Mouse (Mus musculus) CD4-positive, CD25-positive, alpha-beta regulatory T cell, adult 4 months (primary cell): ENCODE results near the gene Gm10718. TPM values are rescaled to one million over a fixed set of nuclear protein-coding genes. Genes with fewer than 3 reads are reported as not detected.
"Not testable (repeated sequence)": the region's sequence is repeated elsewhere in the genome, so short reads cannot be mapped to it uniquely, and the experiment has no call there.

Experiments
- ATAC-seq: one replicate; pipeline ENCODE4 v1.8.0; 2017
- polyA plus RNA-seq, 2 experiments: library from polyadenylated mRNA; unstranded; fragments of 100-300 nt; shearing (Covaris generic); gene quantifications; one replicate each; pipeline ENCODE4 v1.2.1; 2017

Gene Gm10718
- polyA plus RNA-seq: 1 to 10 TPM in 1 of 2 experiments, not detected in 1; 1.7 TPM

GRCm38 (mm10) chr9:3023312-3023984 lies at the start of gene Gm10718:
Gm10718 (plus strand) TSS chr9:3023547.
- not testable (repeated sequence) for ATAC-seq

- ATAC-seq: not testable (repeated sequence)
Measured at GRCm38 (mm10) chr9:3000445-3000972, 22.8 kb upstream of the Gm10718 start, which contains the start of gene Gm10722. Gm10722 (plus strand) TSS chr9:3000922.

- ATAC-seq: not testable (repeated sequence)
Measured at GRCm38 (mm10) chr9:3001006-3001405, 22.3 kb upstream of the Gm10718 start.

GRCm38 (mm10) chr9:3001948-3002659 lies 21.2 kb upstream of the Gm10718 start:
- peak; percentile 44 for ATAC-seq

- ATAC-seq: not testable (repeated sequence)
Measured at GRCm38 (mm10) chr9:3002794-3003396, 20.5 kb upstream of the Gm10718 start, which contains the start of gene Gm11168. Gm11168 (plus strand) TSS chr9:3003346.

GRCm38 (mm10) chr9:3006179-3006578 lies 17.2 kb upstream of the Gm10718 start:
- not testable (repeated sequence) for ATAC-seq

- ATAC-seq: peak; percentile 27
Measured at GRCm38 (mm10) chr9:3006636-3007035, 16.7 kb upstream of the Gm10718 start.

- not testable (repeated sequence) for ATAC-seq
Measured at GRCm38 (mm10) chr9:3007272-3007671, 16.1 kb upstream of the Gm10718 start.

- not testable (repeated sequence) for ATAC-seq
Measured at GRCm38 (mm10) chr9:3009331-3009730, 14.0 kb upstream of the Gm10718 start.

GRCm38 (mm10) chr9:3012054-3012621 lies 11.2 kb upstream of the Gm10718 start:
- not testable (repeated sequence) for ATAC-seq

- ATAC-seq: peak; percentile 32
Measured at GRCm38 (mm10) chr9:3012733-3013279, 10.5 kb upstream of the Gm10718 start, which contains the start of gene Gm10721. Gm10721 (plus strand) TSS chr9:3013140.

- not testable (repeated sequence) for ATAC-seq
Measured at GRCm38 (mm10) chr9:3015354-3015753, 8.0 kb upstream of the Gm10718 start, which contains the start of gene Gm10720. Gm10720 (plus strand) TSS chr9:3015654.

GRCm38 (mm10) chr9:3015896-3016295 lies 7.5 kb upstream of the Gm10718 start:
- not testable (repeated sequence) for ATAC-seq

GRCm38 (mm10) chr9:3017108-3017507 lies 6.2 kb upstream of the Gm10718 start, which contains the start of gene Gm10719:
Gm10719 (plus strand) TSS chr9:3017408.
- not testable (repeated sequence) for ATAC-seq

GRCm38 (mm10) chr9:3018944-3019343 lies 4.4 kb upstream of the Gm10718 start:
- ATAC-seq: not testable (repeated sequence)

GRCm38 (mm10) chr9:3019835-3020727 lies 3.3 kb upstream of the Gm10718 start:
- ATAC-seq: not testable (repeated sequence)

GRCm38 (mm10) chr9:3022316-3023008 lies 885 bp upstream of the Gm10718 start:
- not testable (repeated sequence) for ATAC-seq

- ATAC-seq: not testable (repeated sequence)
Measured at GRCm38 (mm10) chr9:3023985-3024648, 770 bp downstream of the Gm10718 start.

- not testable (repeated sequence) for ATAC-seq
Measured at GRCm38 (mm10) chr9:3024912-3025467, 1.6 kb downstream of the Gm10718 start, which contains the start of gene Gm10717. Gm10717 (plus strand) TSS chr9:3025417.
